Mouse (Mus musculus): ENCODE data around the gene Krtap4-1. TPM values are rescaled to one million over a fixed set of nuclear protein-coding genes. Genes with fewer than 3 reads are reported as not detected.
"Not testable (repeated sequence)": the region's sequence is repeated elsewhere in the genome, so short reads cannot be mapped to it uniquely, and the experiment has no call there.

The Krtap4-1 gene
- polyA plus RNA-seq, 1 experiment from 2014 or later: not detected

DNA sequence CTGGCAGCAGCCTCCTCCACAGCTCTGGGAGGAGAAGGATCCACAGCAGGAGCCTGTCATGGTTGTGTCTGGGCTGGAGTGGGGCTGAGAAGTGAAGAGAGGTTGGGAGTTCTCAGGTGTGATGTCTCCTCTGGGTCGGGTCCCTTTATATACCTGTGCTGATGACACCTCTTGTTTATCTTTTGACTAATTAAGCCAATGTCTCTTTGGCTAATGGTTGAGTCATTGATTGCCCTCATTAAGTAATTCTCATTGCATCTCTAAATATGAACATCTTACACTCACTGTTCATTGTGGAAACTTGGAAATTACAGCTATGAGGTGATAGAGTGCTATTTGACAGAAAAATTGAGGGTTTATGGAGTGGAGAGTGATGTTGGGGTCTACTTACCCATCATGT is 24.8 kb downstream of the Krtap4-1 start, which contains the start of gene Gm11938:
Gene Gm11938, minus strand, starts transcription at position 101 of the 400 bp plus-strand sequence.
- not testable (repeated sequence) for H3K36me3 ChIP-seq (ENCODE audit: control insufficient read depth, insufficient read depth); H3K9ac ChIP-seq (replicated peaks; ENCODE audit: low read depth, low read length); ATAC-seq; H3K27ac ChIP-seq (ENCODE audit: low read length); H3K27me3 ChIP-seq (replicated peaks; ENCODE audit: control insufficient read depth, insufficient read depth, low read length); H3K4me2 ChIP-seq (ENCODE audit: low read length); H3K4me1 ChIP-seq (replicated peaks; ENCODE audit: control insufficient read depth, insufficient read depth, low read length); H3K4me3 ChIP-seq (replicated peaks; ENCODE audit: low read length); H3K9me3 ChIP-seq (ENCODE audit: control insufficient read depth, low read length)
- WGBS: 76% methylated on average over 1 of the region's 1 CpGs

- H3K9me3 ChIP-seq (ENCODE audit: control insufficient read depth, low read length); H3K36me3 ChIP-seq (ENCODE audit: control insufficient read depth, insufficient read depth); H3K4me3 ChIP-seq (replicated peaks; ENCODE audit: low read length); H3K27me3 ChIP-seq (replicated peaks; ENCODE audit: control insufficient read depth, insufficient read depth, low read length); H3K27ac ChIP-seq (ENCODE audit: low read length); H3K4me1 ChIP-seq (replicated peaks; ENCODE audit: control insufficient read depth, insufficient read depth, low read length); H3K4me2 ChIP-seq (ENCODE audit: low read length); H3K9ac ChIP-seq (replicated peaks; ENCODE audit: low read depth, low read length); ATAC-seq: not testable (repeated sequence)
- 79% methylated on average over 6 of the region's 6 CpGs for WGBS
These were observed 30.3 kb downstream of the Krtap4-1 start, which contains the start of gene Krtap9-3 for GRCm38 (mm10) chr11:99597742-99598141. Gene Krtap9-3 (minus strand): TSS chr11:99598105.

GRCm38 (mm10) chr11:99590981-99591380 is 37.1 kb downstream of the Krtap4-1 start, which contains the start of gene Krtap1-3:
Gene Krtap1-3 (minus strand): TSS chr11:99591339.
- H3K36me3 ChIP-seq (ENCODE audit: control insufficient read depth, insufficient read depth): no peaks in the 10 kb centered on the region
- no peak within 1 kb of the TSS for H3K9ac ChIP-seq (replicated peaks; ENCODE audit: low read depth, low read length)
- ATAC-seq: no peak
- H3K4me3 ChIP-seq (replicated peaks; ENCODE audit: low read length): no peak within 1 kb of the TSS
- no peaks in the 10 kb centered on the region for H3K27me3 ChIP-seq (replicated peaks; ENCODE audit: control insufficient read depth, insufficient read depth, low read length)
- H3K4me2 ChIP-seq (ENCODE audit: low read length): no peak within 1 kb of the TSS
- H3K9me3 ChIP-seq (ENCODE audit: control insufficient read depth, low read length): no peaks in the 10 kb centered on the region
- no peak within 1 kb of the TSS for H3K27ac ChIP-seq (ENCODE audit: low read length)
- H3K4me1 ChIP-seq (replicated peaks; ENCODE audit: control insufficient read depth, insufficient read depth, low read length): no peaks in the 10 kb centered on the region
- WGBS: 87% methylated on average over 6 of the region's 6 CpGs

DNA sequence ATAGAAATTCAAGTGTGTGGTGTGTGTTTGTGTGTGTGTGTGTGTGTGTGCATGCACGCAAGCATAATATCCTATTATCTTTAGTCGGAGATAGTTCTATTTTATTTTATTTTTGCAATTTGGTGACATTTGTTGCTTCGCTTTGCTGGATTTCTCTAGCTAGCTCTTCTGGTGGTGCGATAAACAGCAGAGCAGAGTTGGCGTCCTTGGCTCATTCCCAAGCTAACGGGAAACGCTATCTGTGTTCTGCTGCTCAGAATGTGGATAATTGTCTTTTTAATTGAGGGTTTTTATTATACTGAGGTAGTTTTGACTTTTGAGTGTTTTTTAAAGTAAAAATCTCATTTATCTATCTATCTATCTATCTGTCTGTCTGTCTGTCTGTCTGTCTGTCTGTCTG is 42.9 kb downstream of the Krtap4-1 start:
- no peak overlapping the region for H3K4me2 ChIP-seq (ENCODE audit: low read length)
- H3K9me3 ChIP-seq (ENCODE audit: control insufficient read depth, low read length): no peaks in the 10 kb centered on the region
- H3K9ac ChIP-seq (replicated peaks; ENCODE audit: low read depth, low read length): no peak overlapping the region
- WGBS: 76% methylated on average over 7 of the region's 7 CpGs
- H3K27ac ChIP-seq (ENCODE audit: low read length): no peak overlapping the region
- ATAC-seq: no peak
- H3K4me1 ChIP-seq (replicated peaks; ENCODE audit: control insufficient read depth, insufficient read depth, low read length): no peaks in the 10 kb centered on the region
- no peaks in the 10 kb centered on the region for H3K27me3 ChIP-seq (replicated peaks; ENCODE audit: control insufficient read depth, insufficient read depth, low read length)
- H3K36me3 ChIP-seq (ENCODE audit: control insufficient read depth, insufficient read depth): no peaks in the 10 kb centered on the region
- no peak overlapping the region for H3K4me3 ChIP-seq (replicated peaks; ENCODE audit: low read length)

GRCm38 (mm10) chr11:99583245-99583704 is 44.8 kb downstream of the Krtap4-1 start, which contains the start of gene Krtap1-4:
Gene Krtap1-4 (minus strand): TSS chr11:99583654.
- Histone ChIP-seq H3K4me3 (replicated peaks; ENCODE audit: low read length) (no peak within 1 kb of the TSS), H3K4me1 (replicated peaks; ENCODE audit: control insufficient read depth, insufficient read depth, low read length) (no peaks in the 10 kb centered on the region), H3K27ac (ENCODE audit: low read length) (no peak within 1 kb of the TSS), H3K9me3 (ENCODE audit: control insufficient read depth, low read length) (no peaks in the 10 kb centered on the region), H3K9ac (replicated peaks; ENCODE audit: low read depth, low read length) (no peak within 1 kb of the TSS), H3K36me3 (ENCODE audit: control insufficient read depth, insufficient read depth) (no peaks in the 10 kb centered on the region), H3K4me2 (ENCODE audit: low read length) (no peak within 1 kb of the TSS), H3K27me3 (replicated peaks; ENCODE audit: control insufficient read depth, insufficient read depth, low read length) (no peaks in the 10 kb centered on the region)
- no peak for ATAC-seq
- 73% methylated on average over 5 of the region's 5 CpGs for WGBS

GRCm38 (mm10) chr11:99581564-99581963 is 46.5 kb downstream of the Krtap4-1 start:
- Histone ChIP-seq H3K27ac (ENCODE audit: low read length) (no peak overlapping the region), H3K27me3 (replicated peaks; ENCODE audit: control insufficient read depth, insufficient read depth, low read length) (no peaks in the 10 kb centered on the region), H3K4me1 (replicated peaks; ENCODE audit: control insufficient read depth, insufficient read depth, low read length) (no peaks in the 10 kb centered on the region), H3K4me2 (ENCODE audit: low read length) (no peak overlapping the region), H3K9ac (replicated peaks; ENCODE audit: low read depth, low read length) (no peak overlapping the region), H3K36me3 (ENCODE audit: control insufficient read depth, insufficient read depth) (no peaks in the 10 kb centered on the region), H3K4me3 (replicated peaks; ENCODE audit: low read length) (no peak overlapping the region), H3K9me3 (ENCODE audit: control insufficient read depth, low read length) (no peaks in the 10 kb centered on the region)
- 71% methylated on average over 6 of the region's 6 CpGs for WGBS
- no peak for ATAC-seq

GRCm38 (mm10) chr11:99581051-99581450 is 47.0 kb downstream of the Krtap4-1 start:
- ATAC-seq: no peak
- no peaks in the 10 kb centered on the region for H3K27me3 ChIP-seq (replicated peaks; ENCODE audit: control insufficient read depth, insufficient read depth, low read length)
- WGBS: 88% methylated on average over 5 of the region's 5 CpGs
- H3K9me3 ChIP-seq (ENCODE audit: control insufficient read depth, low read length): no peaks in the 10 kb centered on the region
- no peaks in the 10 kb centered on the region for H3K4me1 ChIP-seq (replicated peaks; ENCODE audit: control insufficient read depth, insufficient read depth, low read length)
- H3K9ac ChIP-seq (replicated peaks; ENCODE audit: low read depth, low read length): no peak overlapping the region
- no peak overlapping the region for H3K27ac ChIP-seq (ENCODE audit: low read length)
- H3K4me3 ChIP-seq (replicated peaks; ENCODE audit: low read length): no peak overlapping the region
- no peak overlapping the region for H3K4me2 ChIP-seq (ENCODE audit: low read length)
- no peaks in the 10 kb centered on the region for H3K36me3 ChIP-seq (ENCODE audit: control insufficient read depth, insufficient read depth)

- Histone ChIP-seq H3K9me3 (ENCODE audit: control insufficient read depth, low read length) (no peaks in the 10 kb centered on the region), H3K27ac (ENCODE audit: low read length) (no peak within 1 kb of the TSS), H3K27me3 (replicated peaks; ENCODE audit: control insufficient read depth, insufficient read depth, low read length) (no peaks in the 10 kb centered on the region), H3K36me3 (ENCODE audit: control insufficient read depth, insufficient read depth) (no peaks in the 10 kb centered on the region), H3K4me1 (replicated peaks; ENCODE audit: control insufficient read depth, insufficient read depth, low read length) (no peaks in the 10 kb centered on the region), H3K9ac (replicated peaks; ENCODE audit: low read depth, low read length) (no peak within 1 kb of the TSS), H3K4me2 (ENCODE audit: low read length) (no peak within 1 kb of the TSS), H3K4me3 (replicated peaks; ENCODE audit: low read length) (no peak within 1 kb of the TSS)
- no peak for ATAC-seq
- WGBS: 87% methylated on average over 6 of the region's 6 CpGs
These were observed 47.4 kb downstream of the Krtap4-1 start, which contains the start of gene Krtap1-5 for GRCm38 (mm10) chr11:99580636-99581035. Gene Krtap1-5 (minus strand): TSS chr11:99581016.

Measured in forebrain, embryonic 16.5 days (tissue).